Mouse (Mus musculus) megakaryocyte, adult 5-6 weeks (primary cell): Measurements from ENCODE around the gene Arpp21. TPM values are rescaled to one million over a fixed set of nuclear protein-coding genes. Genes with fewer than 3 reads are reported as not detected.
"Not testable (repeated sequence)": the region's sequence is repeated elsewhere in the genome, so short reads cannot be mapped to it uniquely, and the experiment has no call there.

Experiments
- ATAC-seq: 2 replicates; pipeline ENCODE4 v1.8.0; 2016; ENCODE audit warnings: mild to moderate bottlenecking, inconsistent platforms; ENCODE audit not compliant: poor library complexity, severe bottlenecking
- total RNA-seq, 2 experiments: library from RNA; stranded (forward) in 1 of 2; stranded (reverse) in 1 of 2; fragments of 153-499, 151-499 nt in 1 of 2; fragments of 221-1000, 200-1000 nt in 1 of 2; gene quantifications; 2 replicates each; pipeline versions ENCODE4 v1.2.3 to v1.2.4; 2015 to 2017

The Arpp21 gene
- total RNA-seq, 2 experiments from 2014 or later: 0.18 TPM; not detected in 1

DNA sequence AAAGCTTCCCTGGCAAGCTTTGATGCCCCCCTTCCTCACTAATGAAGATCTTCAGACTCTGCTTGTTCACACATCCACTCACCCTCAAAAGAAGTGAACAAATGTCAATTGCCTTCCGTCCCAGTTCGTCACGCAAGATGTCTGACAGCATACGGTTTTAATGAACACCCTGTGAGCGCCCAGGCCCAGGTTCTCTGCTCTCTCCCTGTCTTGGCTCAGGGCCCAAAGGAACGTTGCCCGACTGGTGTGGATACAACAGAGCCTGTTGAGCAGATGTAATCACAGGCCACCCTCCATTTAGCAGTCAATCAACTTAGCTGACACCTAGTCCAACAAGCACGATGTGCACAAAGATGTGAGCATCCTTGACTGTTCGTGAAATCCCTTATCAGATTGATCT lies 198.0 kb downstream of the Arpp21 start:
- ATAC-seq: no peak

GRCm38 (mm10) chr9:112033840-112034239 lies 201.9 kb downstream of the Arpp21 start:
- ATAC-seq: not testable (repeated sequence)

- no peak for ATAC-seq
These were observed 203.6 kb downstream of the Arpp21 start for GRCm38 (mm10) chr9:112032169-112032568.

GRCm38 (mm10) chr9:112023562-112024015 lies 212.1 kb downstream of the Arpp21 start:
- ATAC-seq: no peak

DNA sequence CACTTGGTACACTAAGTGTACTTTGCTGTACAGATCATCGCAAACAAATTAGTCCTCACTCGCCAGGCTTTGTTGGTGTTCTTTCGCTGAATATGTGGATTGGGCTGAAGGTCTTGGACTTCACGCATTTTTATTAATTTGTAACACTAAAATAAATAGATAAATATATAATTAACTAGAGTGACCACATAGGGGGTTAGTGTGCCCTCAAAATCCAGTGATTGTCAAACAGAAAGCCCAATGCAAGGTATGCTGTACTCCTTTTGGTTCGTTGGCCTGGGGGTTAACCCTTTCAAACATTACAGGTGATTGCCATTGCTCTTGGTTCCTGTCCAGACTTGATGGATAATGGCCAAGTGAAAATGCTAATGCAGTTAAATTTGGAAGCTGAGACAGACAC lies 212.6 kb downstream of the Arpp21 start:
- ATAC-seq: no peak
